Mouse (Mus musculus): ENCODE measurements around the gene Jazf1.

The Jazf1 gene

DNA sequence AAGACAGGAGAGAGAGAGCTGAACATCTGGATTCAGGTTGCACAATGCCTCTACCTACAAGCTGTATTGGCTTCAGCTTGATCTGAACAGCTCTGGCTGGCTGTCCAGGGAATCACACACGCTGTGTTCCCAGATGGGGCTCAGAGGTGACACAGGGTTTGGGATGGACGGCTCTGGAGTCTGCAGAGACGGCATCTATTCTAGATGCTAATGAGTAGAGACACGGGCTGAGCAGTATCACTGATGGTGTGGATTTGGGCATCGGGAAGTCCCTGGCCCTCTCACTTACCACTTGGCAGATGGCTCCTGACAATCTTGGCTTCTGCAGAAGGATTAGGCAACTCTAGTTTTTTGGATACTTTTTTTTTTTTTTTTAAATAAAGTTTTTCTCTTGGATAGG lies 161.6 kb downstream of the Jazf1 start:
- DNase-seq: peak in 1 of 2 experiments; percentile 10

DNA sequence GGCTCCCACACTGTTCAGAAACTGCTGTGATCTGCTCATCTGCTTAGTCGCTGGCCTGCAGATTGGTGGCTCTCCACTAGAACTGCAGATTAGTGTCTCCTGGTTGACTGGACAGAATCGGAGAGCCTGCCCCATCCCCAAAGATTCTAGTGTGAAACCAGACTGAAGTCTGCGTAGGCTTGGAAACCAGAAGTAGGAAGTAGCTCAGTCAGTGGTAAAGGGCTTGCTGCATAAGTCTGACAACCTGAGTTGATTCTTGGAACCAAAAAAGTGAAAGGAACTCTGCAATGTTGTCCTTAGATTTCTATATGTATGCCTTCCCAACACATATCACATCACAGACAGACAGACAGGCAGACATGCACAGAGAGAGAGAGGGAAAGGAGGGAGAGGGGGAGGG lies 163.3 kb downstream of the Jazf1 start:
- no peak for DNase-seq

DNA sequence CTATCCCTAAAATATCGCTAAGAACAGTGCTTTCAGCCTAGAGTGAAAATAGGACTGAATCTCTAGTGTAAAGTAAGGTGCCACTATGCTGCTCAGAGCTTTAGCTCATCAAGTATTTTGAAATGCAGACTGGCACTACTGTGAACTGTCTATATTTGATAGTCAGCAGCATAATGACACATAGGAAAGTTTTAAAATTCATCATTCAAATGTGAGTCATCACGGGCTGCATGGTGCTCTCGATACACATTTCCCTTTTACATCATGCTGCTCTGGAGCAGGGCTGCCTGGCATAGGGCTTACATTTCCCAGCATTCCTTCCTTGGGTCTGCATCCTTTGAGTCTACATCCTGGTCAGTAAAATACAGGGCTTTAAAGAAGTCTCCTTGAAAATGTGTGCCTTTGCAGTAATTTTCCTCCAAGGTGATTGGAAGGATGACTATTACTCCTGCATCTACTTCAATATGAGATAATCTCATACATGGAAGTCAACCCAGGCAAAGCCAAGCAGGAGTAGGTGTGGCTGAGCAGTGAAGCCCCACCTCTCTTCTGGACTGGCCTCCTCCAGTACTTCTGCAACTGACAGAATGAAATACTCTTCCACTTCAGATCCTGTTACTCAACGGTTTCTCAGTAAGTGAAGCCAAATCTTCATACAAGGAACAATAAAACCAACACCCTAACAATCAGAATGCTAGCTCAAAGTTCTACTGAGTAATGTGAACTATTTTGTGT lies 165.0 kb downstream of the Jazf1 start:
- no peak for DNase-seq

DNA sequence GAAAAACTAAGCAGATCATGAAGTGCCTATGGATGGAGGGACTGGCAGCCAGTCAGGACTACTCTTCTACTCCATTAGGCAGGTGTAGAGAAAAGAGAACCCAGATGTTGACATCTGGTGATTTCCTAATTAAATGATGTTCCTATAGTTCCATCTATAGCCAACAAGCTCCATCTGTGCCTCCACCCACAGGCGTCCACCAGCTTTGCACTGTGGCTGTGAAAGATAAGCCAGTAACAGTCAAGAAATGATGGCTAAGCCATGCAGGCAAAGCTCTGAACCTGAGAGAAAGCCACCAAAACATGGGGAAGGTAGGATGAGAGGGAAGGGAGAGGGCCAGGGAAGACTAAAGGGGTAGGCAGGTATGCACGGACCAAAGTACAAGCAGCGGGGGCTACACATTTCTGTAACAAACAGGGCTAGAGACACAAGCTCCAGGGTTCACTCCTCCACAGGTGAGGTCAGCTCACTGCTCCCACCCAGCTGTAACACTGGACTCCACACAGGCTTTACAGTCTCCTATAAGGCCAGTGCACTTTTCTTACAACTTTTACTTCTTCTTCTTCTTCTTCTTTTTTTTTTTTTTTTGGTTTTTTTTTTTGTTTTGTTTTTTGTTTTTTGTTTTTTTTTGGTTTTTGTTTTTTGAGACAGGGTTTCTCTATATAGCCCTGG lies 168.7 kb downstream of the Jazf1 start:
- DNase-seq: no peak

DNA sequence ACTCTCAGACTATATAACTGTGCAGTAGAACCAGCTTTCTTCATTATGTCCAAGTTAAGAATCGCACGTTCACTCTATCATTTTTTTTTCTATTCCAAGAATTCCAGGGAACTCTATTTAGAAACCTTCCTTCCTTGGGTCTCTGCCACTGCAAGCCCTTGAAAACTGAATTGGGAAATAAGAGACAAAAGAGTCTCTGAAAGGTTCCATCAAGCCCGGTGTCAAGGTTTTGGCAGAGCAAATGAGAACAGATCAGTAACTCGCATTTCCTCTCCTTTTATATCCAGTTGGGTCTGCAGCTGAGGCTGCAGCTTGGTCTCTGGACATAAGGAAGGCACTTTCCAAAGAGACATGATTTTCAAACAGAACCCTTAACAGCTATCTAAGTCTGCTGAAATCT lies 173.4 kb downstream of the Jazf1 start:
- no peak for DNase-seq

DNA sequence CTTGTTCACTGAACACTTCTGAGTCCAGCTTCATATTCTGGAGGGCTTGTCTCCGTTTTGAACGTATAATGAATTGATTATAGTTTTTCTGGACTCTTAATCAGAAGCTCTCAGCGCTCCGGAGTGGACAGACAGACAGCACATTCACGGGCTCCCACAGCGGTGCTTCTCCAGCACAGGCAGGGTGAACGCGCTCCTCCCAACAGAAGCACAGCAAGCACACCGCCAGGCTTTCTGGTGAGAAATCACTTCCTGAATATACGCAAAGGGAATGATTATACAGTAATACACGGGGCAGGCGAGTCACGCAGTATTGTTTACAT lies 174.0 kb downstream of the Jazf1 start:
- peak; percentile 23 to 41 for DNase-seq

DNA sequence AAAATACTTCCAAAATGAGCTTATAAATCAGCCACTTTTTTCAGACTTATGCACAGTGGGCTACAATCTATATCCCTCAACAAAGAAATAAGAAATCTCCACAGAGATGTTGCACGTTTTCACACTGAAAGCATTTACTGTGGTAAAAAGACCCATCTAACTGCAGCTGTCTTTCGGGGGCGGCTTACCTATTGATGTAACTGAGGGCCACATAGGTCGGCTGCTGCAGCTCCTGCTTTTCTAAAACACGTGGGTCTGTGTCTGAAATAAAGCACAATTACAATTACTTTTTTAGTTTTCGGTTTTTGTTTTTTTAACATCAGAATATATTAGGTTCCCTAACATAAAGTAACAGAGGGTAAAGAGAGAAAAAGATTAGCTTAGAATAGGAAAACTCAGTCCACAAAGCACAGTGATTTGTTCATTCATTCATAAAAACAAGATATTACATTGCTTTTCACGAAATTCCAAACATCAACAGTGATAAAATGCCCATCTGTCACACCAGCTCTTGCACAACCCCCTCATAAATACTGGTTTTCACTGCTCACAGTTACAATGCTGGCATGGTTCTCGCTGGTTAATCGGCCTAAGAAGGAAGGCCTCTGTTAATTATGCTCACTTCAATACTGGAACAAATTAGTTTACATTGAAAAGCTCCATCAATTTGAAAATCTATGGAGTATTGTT lies 174.5 kb downstream of the Jazf1 start:
- DNase-seq: no peak

DNA sequence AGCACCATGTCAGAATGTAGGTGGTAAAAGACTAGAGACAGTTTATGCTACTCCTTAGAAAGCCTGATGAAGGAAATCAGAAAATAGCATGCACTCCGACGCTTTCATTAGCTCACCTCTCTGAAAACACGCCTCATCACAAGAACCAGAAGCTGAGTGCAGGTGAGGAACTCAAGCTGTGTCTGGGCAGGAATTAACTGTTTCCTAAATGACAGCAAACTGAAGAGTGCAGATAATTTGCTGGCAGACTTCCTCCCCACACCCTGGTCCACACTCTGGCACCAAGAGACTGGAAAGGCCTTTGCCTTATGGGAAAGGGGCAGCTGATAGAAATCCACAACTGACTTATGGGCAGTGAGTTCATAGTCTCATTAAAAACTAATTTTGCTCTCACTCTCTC lies 175.5 kb downstream of the Jazf1 start:
- DNase-seq: peak in 1 of 2 experiments; percentile 37

DNA sequence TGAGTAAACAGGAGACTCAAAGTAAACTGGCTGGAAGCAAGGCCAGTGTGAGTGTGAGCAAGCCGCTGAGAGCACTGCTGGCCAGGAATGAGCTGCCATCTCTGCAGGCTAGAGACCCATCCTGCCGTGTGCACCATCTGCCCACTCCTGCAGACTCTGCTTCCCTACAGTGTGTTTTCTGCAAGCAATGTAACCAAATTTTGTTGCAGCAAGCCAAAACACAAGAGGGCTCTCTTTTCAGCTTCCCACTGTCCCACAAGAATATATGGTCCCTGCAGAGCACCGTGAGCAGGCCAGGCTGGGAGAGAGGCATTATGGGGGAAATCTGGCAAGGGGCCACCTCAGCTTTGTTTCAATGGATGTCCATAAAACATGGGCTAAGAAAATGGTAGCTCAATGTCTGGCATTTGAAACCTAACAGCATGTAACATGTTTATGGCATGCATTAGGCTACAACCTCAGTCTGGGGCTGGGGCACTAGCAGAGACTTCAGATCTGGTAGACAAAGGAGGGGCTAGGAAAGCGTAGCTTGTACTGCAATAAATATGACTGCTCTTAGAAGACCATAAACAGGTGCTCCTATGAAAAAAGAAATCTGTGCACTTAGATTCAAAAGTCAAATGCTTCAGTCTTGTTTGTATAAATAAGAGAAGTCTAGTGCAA lies 180.8 kb downstream of the Jazf1 start:
- peak; percentile 87 to 89 for DNase-seq

DNA sequence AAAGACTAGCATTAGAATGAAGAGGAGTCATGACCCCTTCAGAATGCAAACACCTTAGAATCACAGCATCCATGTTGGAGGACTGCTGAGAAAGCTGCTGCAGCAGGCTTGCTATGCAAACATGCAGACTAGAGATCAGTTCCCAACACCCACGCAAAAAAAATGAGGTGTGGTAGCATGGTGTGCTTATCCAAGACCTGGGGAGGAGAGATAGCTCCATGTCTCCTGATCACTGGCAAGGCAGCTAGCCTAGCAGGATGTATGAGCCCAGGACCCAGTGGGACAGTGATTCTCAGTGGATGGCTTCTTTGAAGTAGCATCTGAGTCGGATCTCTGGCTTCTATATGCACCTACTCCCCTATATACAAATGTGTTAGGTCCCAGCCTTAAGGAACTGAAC lies 184.7 kb downstream of the Jazf1 start:
- DNase-seq: no peak

DNA sequence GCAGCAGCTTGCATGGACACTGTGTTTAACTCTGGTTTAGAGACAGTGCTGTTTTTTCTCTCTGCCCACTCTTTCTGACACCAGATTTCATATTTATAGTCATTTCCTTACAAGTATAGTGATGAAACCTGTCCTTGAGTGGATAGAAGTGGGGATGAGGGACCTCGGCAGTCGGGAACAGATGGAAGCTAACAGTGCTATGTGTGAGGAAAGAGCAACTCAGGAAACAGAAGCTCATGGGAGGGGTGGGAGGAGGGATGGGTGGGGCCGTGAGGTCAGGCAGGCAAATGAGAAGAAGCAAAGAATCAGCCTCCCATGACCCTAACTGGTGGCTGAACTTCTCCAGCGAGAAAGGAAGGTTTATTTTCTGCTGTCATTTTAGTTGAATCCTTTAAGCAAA lies 191.3 kb downstream of the Jazf1 start:
- no peak for DNase-seq

DNA sequence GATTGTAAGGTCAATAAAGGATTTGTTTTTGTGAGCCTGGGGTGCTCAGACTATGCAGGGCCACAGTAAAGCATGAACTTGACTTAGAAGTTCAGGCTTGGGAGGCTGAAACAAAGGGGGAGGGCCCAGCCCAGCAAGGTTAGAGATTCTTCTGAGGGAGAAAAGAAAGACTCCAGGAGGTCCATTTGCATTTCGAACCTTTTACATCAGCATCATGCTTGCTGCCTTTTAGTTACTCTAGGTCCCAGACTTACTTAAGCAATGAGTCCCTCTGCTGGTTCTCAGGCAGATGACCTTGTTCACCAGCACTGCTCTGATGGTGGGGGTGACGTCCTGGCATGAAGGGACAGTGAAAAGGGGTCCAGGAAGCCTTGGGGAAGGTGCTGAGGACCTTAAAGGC lies 197.1 kb downstream of the Jazf1 start:
- no peak for DNase-seq

DNA sequence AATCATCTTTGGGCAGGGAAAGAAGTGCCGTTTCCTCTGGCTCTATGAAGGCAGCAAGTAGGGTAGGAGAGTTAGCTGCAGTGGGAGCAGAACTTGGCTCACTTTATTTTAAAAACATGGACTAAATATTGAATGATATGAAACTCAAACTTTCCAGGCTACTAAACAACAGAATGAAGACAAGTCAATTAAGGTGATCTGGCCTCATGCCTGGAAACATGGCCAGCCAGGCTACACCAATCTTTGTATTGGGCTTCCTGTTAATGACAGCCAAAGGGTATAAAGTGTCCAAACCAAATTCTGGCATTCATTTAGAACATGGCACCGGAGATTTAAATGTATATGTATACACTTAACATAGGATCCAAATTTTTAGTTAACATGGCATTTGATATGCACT lies 199.2 kb downstream of the Jazf1 start:
- peak in 1 of 2 experiments; percentile 26 for DNase-seq

DNA sequence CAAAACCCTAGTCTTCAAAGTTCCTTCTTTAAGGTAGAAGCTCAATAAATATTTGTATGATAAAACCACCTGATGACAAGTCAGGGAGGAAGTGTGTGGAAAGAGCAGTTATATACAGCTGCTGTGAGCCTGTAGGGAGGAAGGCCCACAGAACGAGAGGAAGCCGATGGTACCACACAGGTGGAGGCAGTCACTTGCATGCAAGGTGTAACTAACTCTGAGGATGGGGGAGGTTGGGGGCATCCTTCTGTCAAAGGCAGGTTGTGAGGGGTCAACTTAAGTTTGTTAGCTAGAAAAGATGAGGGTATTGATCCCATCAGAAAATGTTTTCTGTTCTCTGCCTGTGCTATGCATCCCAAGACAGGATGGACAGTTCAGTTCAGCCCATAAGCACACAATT lies 200.1 kb downstream of the Jazf1 start:
- no peak for DNase-seq

DNA sequence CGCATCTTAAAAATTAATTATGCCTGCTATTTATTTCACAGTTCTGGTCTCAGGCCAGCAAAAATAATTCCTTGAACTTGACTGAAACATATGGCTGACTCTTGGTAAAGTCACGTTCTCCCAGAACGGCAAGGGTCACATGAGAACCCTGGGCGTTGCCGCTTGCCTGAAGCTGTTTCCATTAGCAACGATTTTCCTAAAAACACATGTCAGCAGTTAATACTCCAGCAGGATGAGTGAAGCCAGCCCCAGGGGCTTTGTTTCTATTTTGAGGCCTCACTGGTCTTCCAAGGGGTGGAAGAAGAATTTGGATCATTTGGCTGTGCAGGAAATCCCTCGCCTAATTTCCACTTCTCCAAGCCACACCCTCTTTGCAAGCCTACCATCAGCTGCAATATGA lies 206.5 kb downstream of the Jazf1 start:
- peak in 1 of 2 experiments; percentile 22 for DNase-seq

DNA sequence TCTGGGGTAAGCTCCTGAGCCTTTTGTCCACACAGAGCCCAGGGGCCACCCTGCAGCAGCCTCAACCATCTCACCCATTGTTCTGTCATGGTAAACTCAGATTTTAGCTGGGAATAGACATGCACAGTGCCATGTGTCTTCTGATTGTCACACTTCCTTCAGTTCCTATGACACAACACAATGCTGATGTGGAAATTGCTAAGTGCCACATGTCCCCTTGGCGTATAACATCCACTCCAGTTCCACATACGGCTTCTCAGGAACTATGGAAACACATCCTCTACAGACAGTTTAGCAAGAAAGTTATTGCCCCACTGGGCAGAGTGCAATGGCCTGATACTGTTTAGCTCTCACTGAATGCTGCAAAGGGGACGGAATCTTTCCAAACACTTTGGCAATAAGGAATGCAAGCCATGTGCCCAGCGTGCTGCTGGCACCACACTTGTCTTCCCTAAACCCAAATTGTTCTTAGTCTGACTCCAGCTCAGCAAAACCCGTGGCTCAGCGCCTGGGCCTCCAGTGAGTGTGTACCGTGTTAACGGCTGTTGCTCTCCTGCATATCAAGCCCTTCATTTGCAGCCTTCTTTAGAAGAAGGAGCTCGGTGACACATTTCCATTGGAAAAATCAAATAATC lies 207.1 kb downstream of the Jazf1 start:
- peak; percentile 65 to 72 for DNase-seq

DNA sequence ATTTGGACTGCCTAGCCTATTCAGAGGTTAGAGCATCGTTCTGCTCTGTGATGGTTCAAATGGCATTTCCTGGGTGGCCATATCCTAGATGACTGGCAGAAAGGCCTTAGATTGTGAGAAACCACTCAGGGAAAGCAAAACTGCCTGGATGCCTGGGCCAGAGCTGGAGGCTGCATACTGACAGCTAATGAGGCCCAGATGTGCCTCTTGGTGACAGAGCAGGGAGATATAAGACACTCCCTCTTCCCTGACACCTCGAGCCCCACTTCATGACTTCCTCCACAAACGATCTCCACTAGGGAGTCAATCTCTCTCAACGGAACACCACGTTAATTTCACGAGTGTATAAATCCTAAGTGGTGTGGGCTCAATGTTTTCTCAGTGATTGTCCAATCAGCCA lies 207.7 kb downstream of the Jazf1 start:
- DNase-seq: no peak

DNA sequence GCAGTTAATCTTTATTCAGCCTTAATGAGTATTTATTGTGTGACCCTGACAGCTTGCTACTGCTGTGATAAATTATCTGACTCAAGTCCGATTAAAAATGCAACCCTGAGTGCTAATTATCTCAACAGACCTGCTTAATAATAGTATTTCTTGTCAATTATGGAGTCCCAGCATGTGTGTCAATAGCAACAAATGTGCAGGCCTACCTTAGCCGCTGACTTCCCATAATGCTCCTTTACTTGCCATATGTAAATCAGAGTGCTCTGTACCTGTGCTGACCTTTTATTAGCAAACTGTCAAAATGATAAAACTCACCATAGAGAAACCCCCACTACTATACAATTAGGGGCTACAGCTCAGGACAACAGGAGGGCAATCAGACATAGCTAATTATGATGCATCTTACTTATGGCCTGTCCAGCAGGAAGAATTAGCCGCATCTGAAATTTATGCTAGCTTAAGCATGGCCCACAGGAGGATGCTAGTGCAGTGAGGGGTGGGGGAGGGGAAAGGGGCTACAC lies 209.5 kb downstream of the Jazf1 start:
- DNase-seq: no peak

DNA sequence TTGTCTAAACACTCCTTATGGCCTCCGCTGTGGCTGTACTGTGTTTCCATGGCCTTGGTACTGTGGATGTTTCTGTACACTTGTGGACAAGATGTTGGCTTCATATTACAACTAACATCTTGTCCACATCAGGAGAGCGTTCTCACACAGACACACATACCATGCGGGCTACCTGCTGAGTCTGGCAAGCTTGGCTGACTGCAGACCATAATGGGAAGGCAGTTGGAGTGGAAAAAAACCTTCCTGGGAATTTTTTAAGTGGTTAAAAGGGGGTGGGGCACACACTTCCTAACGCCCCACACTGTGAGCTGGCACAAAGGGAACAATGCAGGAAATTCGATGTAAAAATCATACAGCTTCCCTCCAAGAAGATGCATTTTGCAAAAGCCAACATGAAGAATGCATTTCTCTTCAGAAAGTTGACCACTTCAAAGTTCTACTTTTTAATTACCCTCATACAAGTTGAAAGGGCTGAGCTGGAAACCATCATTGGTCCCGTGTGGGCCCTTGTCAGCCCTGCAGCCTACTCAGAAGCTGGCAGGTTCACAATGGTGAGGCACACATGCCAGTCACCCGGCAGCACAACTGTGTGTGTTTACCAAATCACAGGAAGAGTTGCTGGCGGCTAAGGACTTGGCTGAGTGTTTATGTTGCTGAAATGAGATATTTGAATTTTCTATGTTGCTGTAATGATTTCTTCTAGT lies 215.9 kb downstream of the Jazf1 start:
- peak; percentile 26 to 38 for DNase-seq

DNA sequence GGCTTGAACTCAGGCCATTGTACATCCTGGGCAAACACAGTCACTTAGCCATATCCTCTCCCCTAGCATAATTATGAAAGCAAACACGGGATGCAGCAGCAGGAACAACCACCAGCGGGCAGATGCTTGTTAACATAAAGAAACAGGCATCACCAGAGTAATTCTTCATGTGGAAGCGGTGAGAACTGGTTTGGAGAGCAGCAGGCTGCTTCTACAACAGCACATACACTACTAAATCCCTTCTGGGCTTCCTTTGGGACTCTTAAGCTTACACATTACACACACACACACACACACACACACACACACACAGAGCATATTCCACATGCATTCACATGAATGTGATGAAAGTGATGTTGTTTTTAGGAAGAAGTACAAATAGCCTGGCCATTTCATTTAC lies 216.5 kb downstream of the Jazf1 start:
- no peak for DNase-seq

DNA sequence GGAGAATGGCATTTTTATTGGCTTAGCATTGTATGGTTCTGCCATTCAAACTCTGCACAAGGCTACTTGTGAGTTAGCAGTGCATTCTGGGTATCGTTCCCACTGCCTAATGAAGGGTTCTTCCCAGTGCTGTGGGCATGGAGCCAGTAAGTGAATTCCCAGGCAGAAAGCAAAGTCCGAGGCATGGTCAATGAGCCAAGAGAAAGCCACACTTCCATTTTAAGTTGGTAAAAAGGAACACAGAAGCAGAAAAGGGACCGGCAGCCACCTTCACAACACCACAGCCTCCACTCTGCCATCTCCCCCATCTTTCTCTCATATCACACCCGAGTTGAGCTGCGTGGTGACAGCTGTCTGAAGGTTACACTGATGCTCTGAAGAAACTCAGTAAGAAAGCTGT lies 217.4 kb downstream of the Jazf1 start:
- DNase-seq: peak in 1 of 2 experiments; percentile 39

DNA sequence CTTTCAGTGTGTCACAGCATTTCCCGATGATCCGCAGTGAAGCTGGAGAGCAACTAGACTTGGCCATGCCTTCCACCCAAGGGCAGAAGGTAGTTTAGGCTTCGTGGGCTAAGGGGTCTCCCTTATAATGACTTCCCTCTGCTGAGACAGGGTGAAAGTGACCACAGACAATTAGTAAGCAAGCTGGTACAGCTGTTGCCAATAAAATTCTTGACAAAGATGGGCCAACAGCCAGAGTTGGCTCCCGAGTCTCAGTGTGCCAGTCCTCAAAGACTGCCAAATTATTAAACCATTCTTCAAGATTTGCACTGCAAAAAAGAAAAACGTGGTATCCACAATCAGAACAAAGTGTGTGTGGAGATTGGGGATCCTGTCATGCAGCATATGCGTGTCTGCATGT lies 220.2 kb downstream of the Jazf1 start:
- no peak for DNase-seq
